Mouse (Mus musculus): ENCODE data around the gene Nol3. TPM values are rescaled to one million over a fixed set of nuclear protein-coding genes. Genes with fewer than 3 reads are reported as not detected.

Nol3 gene
- total RNA-seq, 2 experiments from 2014 or later: 9.2 to 11.8 TPM

GRCm38 (mm10) chr8:105326141-105326672 is 50.3 kb downstream of the Nol3 start, which contains the start of the genes Lrrc29 and Tmem208:
Gene Lrrc29, minus strand, starts transcription at chr8:105326278.
Gene Tmem208, plus strand, starts transcription at chr8:105326354.
- DNase-seq (ENCODE audit: low spot score in 2 of 2): peak; percentile 95 to 96
- intact Hi-C loops (cut with DNase I): no loop called here

- no peak for DNase-seq (ENCODE audit: low spot score in 2 of 2)
- intact Hi-C loops (cut with DNase I): no loop called here
Measured at GRCm38 (mm10) chr8:105326968-105327367, 51.0 kb downstream of the Nol3 start.

DNA sequence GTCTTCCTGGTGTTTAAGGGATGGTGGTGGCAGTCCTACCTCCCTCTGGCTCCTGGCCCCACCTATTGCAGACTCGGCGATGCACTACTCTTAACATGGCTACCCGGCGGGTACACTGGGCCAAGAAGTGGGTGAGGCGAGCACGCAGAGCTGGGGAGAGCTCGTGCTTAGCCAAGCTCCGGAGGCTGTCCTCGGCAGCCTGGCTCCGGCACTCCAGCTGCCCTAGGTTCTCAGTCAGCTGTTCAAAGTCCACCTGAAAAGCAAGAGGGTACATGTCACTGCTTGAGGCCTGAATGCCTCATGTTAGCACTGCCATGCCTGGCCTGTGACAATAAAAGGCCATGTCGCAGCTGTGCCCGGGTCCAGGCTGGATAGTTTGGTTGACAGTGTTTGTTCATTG is 54.4 kb downstream of the Nol3 start:
- intact Hi-C loops (cut with DNase I): no loop called here
- no peak for DNase-seq (ENCODE audit: low spot score in 2 of 2)

DNA sequence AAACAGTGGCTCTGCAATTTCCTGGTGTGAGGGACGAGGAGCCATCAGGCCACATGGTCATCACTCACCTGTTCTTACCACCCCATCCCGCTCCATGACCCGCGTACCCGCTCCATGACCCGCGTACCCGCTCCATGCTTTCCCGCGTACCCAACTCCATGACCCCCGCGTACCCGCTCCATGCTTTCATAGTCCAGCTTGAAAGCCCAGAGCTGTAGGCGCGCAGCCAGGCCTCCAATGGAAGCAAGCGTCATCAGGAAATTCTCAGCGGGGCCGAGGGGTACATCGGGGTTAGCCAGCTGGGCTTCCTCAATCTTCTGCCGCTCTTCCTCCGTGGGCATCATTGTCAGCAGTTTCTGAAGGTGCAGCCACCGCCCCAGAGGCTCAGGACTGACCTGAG is 55.5 kb downstream of the Nol3 start:
- intact Hi-C loops (cut with DNase I): no loop called here

More for the DNA sequence above, 55.5 kb downstream of the Nol3 start:
- DNase-seq (ENCODE audit: low spot score in 2 of 2): no peak

Small RNA genes lying within 50 kb of the gene (microRNA-seq; reads per million reads assigned to microRNA genes)
- gene Gm27320 (not detected), gene Mir328 (11,109 reads per million, percentile 96 among the genes with 10 or more reads in this experiment)

Other genes with a start within 250 kb of the Nol3 start
- not detected for gene Ces3a, start 227.5 kb upstream of the Nol3 start, total RNA-seq (2021)
- not detected for gene Ces3b, start 192.4 kb upstream of the Nol3 start, total RNA-seq (2021)
- not detected for gene Ces4a, start 144.3 kb upstream of the Nol3 start, total RNA-seq (2021)
- 10 to 100 TPM; 21.4 to 24.1 TPM for gene Cbfb, start 105.5 kb upstream of the Nol3 start, total RNA-seq (2021)
- 10 to 100 TPM; 37.8 to 38.5 TPM for gene D230025D16Rik, start 51.0 kb upstream of the Nol3 start, total RNA-seq (2021)
- 1 to 10 TPM; 2.4 to 5.0 TPM for gene B3gnt9, start 21.0 kb upstream of the Nol3 start, total RNA-seq (2021)
- gene Tradd, start 11.5 kb upstream of the Nol3 start, total RNA-seq (2021): 1 to 10 TPM; 7.2 to 7.5 TPM
- gene Fbxl8, start 11.5 kb upstream of the Nol3 start, total RNA-seq (2021): 1 to 10 TPM in 1 of 2 experiments, under 1 TPM in 1; 0.86 to 1.4 TPM
- 10 to 100 TPM; 11.5 to 12.0 TPM for gene Hsf4, start 6.3 kb upstream of the Nol3 start, total RNA-seq (2021)
- gene 4931428F04Rik, start 13.7 kb downstream of the Nol3 start, total RNA-seq (2021): 10 to 100 TPM; 24.2 to 27.1 TPM
- gene Exoc3l, start 20.0 kb downstream of the Nol3 start, total RNA-seq (2021): 1 to 10 TPM in 1 of 2 experiments, under 1 TPM in 1; 0.79 to 1.8 TPM
- gene E2f4, start 21.5 kb downstream of the Nol3 start, total RNA-seq (2021): 10 to 100 TPM; 32.4 to 33.7 TPM
- 1 to 10 TPM; 1.0 to 1.7 TPM for gene Elmo3, start 29.5 kb downstream of the Nol3 start, total RNA-seq (2021)
- 1 to 10 TPM; 3.7 to 7.3 TPM for gene Lrrc29, start 50.1 kb downstream of the Nol3 start, total RNA-seq (2021)
- gene Tmem208, start 50.2 kb downstream of the Nol3 start, total RNA-seq (2021): 10 to 100 TPM; 38.5 to 43.6 TPM
- gene Fhod1, start 71.8 kb downstream of the Nol3 start, total RNA-seq (2021): 1 to 10 TPM; 2.3 to 3.7 TPM
- 10 to 100 TPM; 34.1 to 44.5 TPM for gene Slc9a5, start 72.7 kb downstream of the Nol3 start, total RNA-seq (2021)
- 1 to 10 TPM; 1.3 to 5.5 TPM for gene Plekhg4, start 97.1 kb downstream of the Nol3 start, total RNA-seq (2021)
- gene Kctd19, start 137.4 kb downstream of the Nol3 start, total RNA-seq (2021): not detected
- gene Lrrc36, start 137.4 kb downstream of the Nol3 start, total RNA-seq (2021): under 1 TPM; 0.32 to 0.37 TPM
- 10 to 100 TPM; 36.1 to 46.4 TPM for gene Tppp3, start 195.4 kb downstream of the Nol3 start, total RNA-seq (2021)
- 10 to 100 TPM; 33.2 to 45.3 TPM for gene Zdhhc1, start 220.8 kb downstream of the Nol3 start, total RNA-seq (2021)
- under 1 TPM in 1 of 2 experiments, not detected in 1; 0.20 TPM for gene Hsd11b2, start 242.6 kb downstream of the Nol3 start, total RNA-seq (2021)

Data from left cerebral cortex, postnatal 36 days (tissue).